Mouse (Mus musculus) thymus, adult 2 months (tissue): ENCODE data around the gene Dok5.

Source experiments
- CTCF ChIP-seq: fragments of 200-500 bp; IDR thresholded peaks from 2 replicates; pipeline ENCODE4 v1.5.1; 2012; ENCODE audit warnings: mild to moderate bottlenecking, control low read depth, low read length, moderate library complexity, borderline replicate concordance; ENCODE audit not compliant: control insufficient read depth, poor library complexity, insufficient read depth; ENCODE audit errors: extremely low read depth
- POLR2A ChIP-seq: fragments of 200-500 bp; IDR thresholded peaks from 2 replicates; pipeline ENCODE4 v1.6.1; 2012; ENCODE audit warnings: mild to moderate bottlenecking, low read length, control low read depth, moderate library complexity; ENCODE audit not compliant: control insufficient read depth, poor library complexity, insufficient read depth; ENCODE audit errors: extremely low read depth

DNA sequence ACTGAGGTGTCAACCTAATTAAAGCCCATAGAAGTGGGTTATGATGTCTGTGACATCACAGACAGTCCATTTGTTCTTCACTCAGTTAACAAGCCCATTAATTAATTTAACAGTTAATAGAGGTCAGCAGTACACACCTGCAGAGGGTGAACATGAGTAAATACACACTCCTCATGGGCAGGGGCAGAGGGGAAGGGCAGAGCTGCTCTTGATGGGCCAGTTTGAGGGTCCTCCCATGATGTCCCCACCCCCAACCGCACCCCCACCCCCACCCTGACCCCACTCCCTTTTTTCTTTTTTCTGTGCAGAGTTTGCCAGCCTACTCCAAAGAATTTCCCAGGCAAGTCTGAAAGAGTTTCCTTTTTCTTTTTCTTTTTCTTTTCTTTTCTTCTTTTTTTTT is 39.9 kb downstream of the Dok5 start:
- TF ChIP-seq CTCF (no peak), POLR2A (no peak)
